In genomic region chr19:59942716-59943321, GRCm38 (mm10) we compare ENCODE assay signal across 8 mouse cellular contexts. TPM values are rescaled to one million over a fixed set of nuclear protein-coding genes. Genes with fewer than 3 reads are reported as not detected.
DNase-seq lines count a peak whose midpoint lies in the region; ATAC-seq and TF ChIP-seq lines count a peak whose summit lies in the region.

No protein-coding gene starts in this region.

- no peaks in the 10 kb centered on the region for H3K36me3 ChIP-seq in forebrain, embryonic 15.5 days
- H3K36me3 ChIP-seq in midbrain, embryonic 13.5 days: no peaks in the 10 kb centered on the region

- H3K9ac ChIP-seq in forebrain, embryonic 15.5 days (replicated peaks): peak overlapping the region; percentile 80
- H3K9ac ChIP-seq in midbrain, embryonic 13.5 days (replicated peaks): peak overlapping the region; percentile 91

- no peaks in the 10 kb centered on the region for H3K27me3 ChIP-seq in Patski
- H3K27me3 ChIP-seq in forebrain, embryonic 15.5 days: no peaks in the 10 kb centered on the region
- no peaks in the 10 kb centered on the region for H3K27me3 ChIP-seq in midbrain, embryonic 13.5 days

- in situ Hi-C loops in Patski (cut with MboI; ENCODE audit: low pct_unique_long_range_greater_than_20kb): loop anchor here (5.0 to 10.0 kb wide), 2 partner anchors 481 to 528 kb away; no protein-coding TSS in a partner anchor

- TF ChIP-seq CTCF in Patski (IDR thresholded peaks at IDR 0.05): no peak
- no peak for TF ChIP-seq CTCF in layer of hippocampus, adult 2 months (conservative IDR thresholded peaks at IDR 0.05)

- ATAC-seq in Patski: peak; percentile 62
- peak; percentile 81 for ATAC-seq in forebrain, embryonic 15.5 days (replicated peaks)
- ATAC-seq in midbrain, embryonic 13.5 days: peak; percentile 88

- H3K27ac ChIP-seq in forebrain, embryonic 15.5 days (replicated peaks): peak overlapping the region; percentile 83
- H3K27ac ChIP-seq in layer of hippocampus, adult 2 months: peak overlapping the region; percentile 99
- H3K27ac ChIP-seq in midbrain, embryonic 13.5 days: peak overlapping the region; percentile 94

- POLR2A ChIA-PET in Patski (lab: Charles Lee): interaction anchor here (1.0 kb wide), 1 partner anchor 13 kb away, joined by 3 read pairs; no protein-coding TSS in a partner anchor

- WGBS in forebrain, embryonic 15.5 days: under 1% methylated on average over 23 of the region's 27 CpGs
- 1% methylated on average over 27 of the region's 27 CpGs for WGBS in midbrain, embryonic 13.5 days

- H3K4me2 ChIP-seq in forebrain, embryonic 15.5 days (replicated peaks): peak overlapping the region; percentile 52
- H3K4me2 ChIP-seq in midbrain, embryonic 13.5 days (replicated peaks): peak overlapping the region; percentile 68

- H3K4me1 ChIP-seq in forebrain, embryonic 15.5 days: peaks cover 36% of the 10 kb centered on the region
- H3K4me1 ChIP-seq in midbrain, embryonic 13.5 days (replicated peaks): peaks cover 26% of the 10 kb centered on the region

- peak; percentile 18 for DNase-seq in layer of hippocampus, adult 11-12 months (ENCODE audit: low spot score)
- no peak for DNase-seq in layer of hippocampus, adult 9-10 months (ENCODE audit: low spot score)
- DNase-seq in Patski (ENCODE audit: low read depth, low spot score): no peak
- no peak for DNase-seq in layer of hippocampus, adult 2 months (ENCODE audit: low spot score in 2 of 2)
- DNase-seq in cerebellum, adult 11-12 months: no peak
- DNase-seq in ovary, postnatal 36 days (ENCODE audit: low spot score): no peak

- no peaks in the 10 kb centered on the region for H3K9me3 ChIP-seq in forebrain, embryonic 15.5 days
- H3K9me3 ChIP-seq in midbrain, embryonic 13.5 days: no peaks in the 10 kb centered on the region

- peak overlapping the region; percentile 69 for H3K4me3 ChIP-seq in forebrain, embryonic 15.5 days
- H3K4me3 ChIP-seq in layer of hippocampus, adult 2 months: peak overlapping the region; percentile 90
- peak overlapping the region; percentile 83 for H3K4me3 ChIP-seq in midbrain, embryonic 13.5 days (replicated peaks)

- CTCF ChIA-PET in Patski (lab: Charles Lee): no interaction called here

RNA-seq across cellular contexts. Expression of gene Rab11fip2, which starts 0.6 kb away (rescaled TPM):
- polyA plus RNA-seq in Patski (2021): 23.0 TPM
- polyA plus RNA-seq in forebrain, embryonic 15.5 days (2015; fragmentation: Nextera tagmentation; extraction: Ambion mirVana): 11.8 and 12.6 TPM in 2 replicates
- 10 to 100 TPM; 78.5 to 78.7 TPM for total RNA-seq in layer of hippocampus, adult 2 months (2021)
- 11.8 TPM in 2 replicates for polyA plus RNA-seq in midbrain, embryonic 13.5 days (2015; fragmentation: Nextera tagmentation; extraction: Ambion mirVana)
